Mouse (Mus musculus) heart, adult 2 months (tissue): ENCODE data around the gene Evpl. TPM values are rescaled to one million over a fixed set of nuclear protein-coding genes. Genes with fewer than 3 reads are reported as not detected.
A peak's percentile ranks its signal among the peaks of the same experiment; 100 is the strongest.

Experiments used
- DNase-seq, 2 experiments: peaks; one replicate each; pipeline ENCODE4 v3.0.0; 2021
- H3K27ac ChIP-seq: fragments of 200-600 bp; 2 replicates; pipeline ENCODE4 v1.8.1; 2022
- H3K27me3 ChIP-seq: fragments of 200-500 bp; 2 replicates; pipeline ENCODE4 v1.6.1; 2012; ENCODE audit warnings: mild to moderate bottlenecking, low read length, inconsistent platforms, mixed read lengths; ENCODE audit not compliant: control insufficient read depth, insufficient read depth
- H3K36me3 ChIP-seq: fragments of 200-500 bp; 2 replicates; pipeline ENCODE4 v1.6.1; 2012; ENCODE audit warnings: low read length, inconsistent platforms; ENCODE audit not compliant: control insufficient read depth, insufficient read depth
- H3K4me1 ChIP-seq: fragments of 200-500 bp; 2 replicates; pipeline ENCODE4 v1.6.1; 2011; ENCODE audit warnings: low read length; ENCODE audit not compliant: control insufficient read depth, insufficient read depth
- H3K4me3 ChIP-seq: fragments of 200-600 bp; 2 replicates; pipeline ENCODE4 v1.8.1; 2022
- H3K79me2 ChIP-seq: fragments of 200-500 bp; replicated peaks from 2 replicates; pipeline ENCODE4 v1.6.1; 2012; ENCODE audit warnings: mild to moderate bottlenecking, inconsistent platforms, low read length, moderate library complexity, mixed read lengths; ENCODE audit not compliant: control insufficient read depth, insufficient read depth
- H3K9ac ChIP-seq: fragments of 200-500 bp; 2 replicates; pipeline ENCODE4 v1.6.1; 2012; ENCODE audit warnings: low read depth, mild to moderate bottlenecking, control low read depth, inconsistent platforms, low read length, mixed read lengths
- CTCF ChIP-seq: fragments of 200-600 bp; IDR thresholded peaks from 2 replicates; pipeline ENCODE4 v1.8.1; 2022; ENCODE audit warnings: antibody characterized with exemption, mild to moderate bottlenecking, moderate library complexity
- EP300 ChIP-seq: fragments of 200-500 bp; IDR thresholded peaks from 2 replicates; pipeline ENCODE4 v1.6.1; 2011; ENCODE audit warnings: low read depth, low read length, control low read depth; ENCODE audit not compliant: insufficient read depth
- POLR2A ChIP-seq: fragments of 200-500 bp; IDR thresholded peaks from 2 replicates; pipeline ENCODE4 v1.6.1; 2011; ENCODE audit warnings: mild to moderate bottlenecking, low read depth, low read length, control low read depth; ENCODE audit not compliant: insufficient read depth
- WGBS: fragments of 180-500 bp; shearing (Covaris S2); methylation state at CpG from one replicate; pipeline ENCODE4 v1.1.7; 2018; 5-methylcytosine and 5-hydroxymethylcytosine counted together
- intact Hi-C: fragments of 180-260 bp; cut with DNase I; formaldehyde crosslinking; loops from one replicate; pipeline ENCODE4 v1.15.1; 2025
- long read RNA-seq: library from polyadenylated mRNA; stranded (forward); transcript quantifications from one replicate; pipeline ENCODE4 v2.0.0, GENCODE M21; 2021
- polyA plus RNA-seq: library from polyadenylated mRNA; depleted of rRNA; stranded (reverse); fragments of >200 nt; gene quantifications from 2 replicates; pipeline ENCODE4 v1.2.3, GENCODE M21; 2012; rRNA removed
- total RNA-seq, 2 experiments: library from RNA; stranded (reverse); gene quantifications; 2 replicates each; pipeline ENCODE4 v1.2.3; 2021

Evpl gene
- total RNA-seq, result under 1 TPM; 0.39 to 0.50 TPM
- 0.15 and 0.29 TPM in 2 replicates for polyA plus RNA-seq
- long read RNA-seq, result 0 reads

DNA sequence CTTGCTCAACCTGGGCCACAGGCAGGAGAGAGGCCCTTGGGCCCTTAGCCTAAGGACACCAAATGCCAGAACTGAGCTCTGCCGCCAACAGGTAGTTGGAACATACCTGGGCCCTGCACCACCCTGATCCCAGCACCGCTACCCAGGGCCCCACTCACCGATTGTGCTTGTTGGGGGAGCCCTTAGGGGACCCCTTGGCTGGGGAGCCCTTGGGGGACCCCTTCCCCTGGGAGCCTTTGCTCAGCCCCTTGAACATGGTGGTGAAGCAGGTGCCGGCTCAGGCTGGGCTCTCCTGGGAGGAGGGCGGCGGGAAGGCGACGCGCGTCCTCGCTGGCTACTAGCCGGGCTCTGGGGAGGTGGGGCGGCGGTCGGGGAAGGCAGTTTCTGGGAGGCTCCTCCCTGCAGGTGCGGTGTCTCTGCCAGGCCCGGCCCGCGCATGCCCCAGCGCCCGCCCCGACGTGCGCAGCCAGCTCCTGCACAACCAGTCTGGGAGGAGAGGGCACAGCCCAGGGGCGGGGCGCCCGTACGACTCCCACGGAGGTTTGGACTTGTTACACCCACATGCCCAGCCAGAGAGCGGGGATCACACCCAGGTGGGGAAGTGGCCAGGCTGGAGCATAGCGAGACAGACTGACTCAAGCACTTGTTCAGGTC is at the start of gene Evpl:
Gene Evpl, minus strand, starts transcription at position 336 of the 654 bp plus-strand sequence.
- H3K4me3 ChIP-seq, result no peak within 1 kb of the TSS
- 15% methylated on average over 31 of the region's 31 CpGs for WGBS
- no peak within 1 kb of the TSS for H3K27ac ChIP-seq
- peak; percentile 26 to 64 for DNase-seq
- no peak within 1 kb of the TSS for H3K9ac ChIP-seq
- no peaks in the 10 kb centered on the region for H3K4me1 ChIP-seq
- no peaks in the 10 kb centered on the region for H3K79me2 ChIP-seq
- TF ChIP-seq CTCF (no peak), POLR2A (no peak), EP300 (no peak)
- H3K36me3 ChIP-seq, result no peaks in the 10 kb centered on the region
- intact Hi-C loops, result no loop called here
- H3K27me3 ChIP-seq, result peaks cover 6% of the 10 kb centered on the region

DNA sequence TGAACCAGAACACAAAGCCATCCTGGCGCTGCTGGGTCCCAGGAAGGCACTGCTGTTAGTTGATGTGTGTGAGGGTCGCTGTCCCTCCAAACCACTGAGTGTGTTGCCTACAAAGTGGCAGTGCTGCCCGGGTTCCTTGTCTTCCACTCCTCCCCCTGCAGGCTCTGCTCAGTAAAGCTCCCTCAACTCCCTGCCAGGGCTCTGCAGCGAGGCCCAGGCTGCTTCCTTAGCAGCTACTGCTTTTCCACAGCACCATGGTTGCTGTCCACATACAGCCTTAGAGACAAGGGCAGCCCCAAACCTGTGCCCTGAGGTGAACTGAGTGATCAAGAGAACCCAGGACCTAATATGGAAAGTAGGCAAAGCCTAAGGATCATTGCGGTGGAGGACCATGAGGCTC is 49.5 kb upstream of the Evpl start:
- Histone ChIP-seq H3K36me3 (no peaks in the 10 kb centered on the region), H3K27ac (no peak overlapping the region), H3K4me3 (no peak overlapping the region), H3K79me2 (no peaks in the 10 kb centered on the region), H3K27me3 (peaks cover 7% of the 10 kb centered on the region), H3K4me1 (no peaks in the 10 kb centered on the region; the same call in 1 of the 2 replicates), H3K9ac (no peak overlapping the region)
- intact Hi-C loops, result no loop called here
- TF ChIP-seq EP300 (no peak), POLR2A (no peak), CTCF (no peak)
- DNase-seq, result no peak
- 78% methylated on average over 5 of the region's 5 CpGs for WGBS

DNA sequence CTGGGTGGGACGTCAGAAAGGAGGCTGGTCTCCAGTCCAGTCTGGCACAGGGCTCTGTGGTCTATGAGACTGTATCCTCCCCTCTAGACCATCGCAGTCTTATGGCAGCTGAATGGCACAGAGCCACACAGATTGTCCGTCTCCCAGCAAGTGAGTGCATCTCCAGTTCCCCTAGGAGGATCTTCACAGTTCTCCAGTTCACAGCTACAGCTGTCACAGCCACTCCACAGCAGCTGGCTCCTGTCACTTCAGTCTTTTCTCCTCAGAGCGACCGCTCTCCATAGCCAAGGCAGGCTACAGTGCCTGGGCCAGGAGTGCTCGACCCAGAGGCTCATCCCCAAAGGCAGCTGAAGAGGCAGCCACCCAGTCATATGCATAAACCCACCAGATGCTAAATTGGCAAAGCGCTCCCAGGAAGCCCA is 47.9 kb upstream of the Evpl start:
- peaks cover 13% of the 10 kb centered on the region for H3K27me3 ChIP-seq
- H3K79me2 ChIP-seq, result no peaks in the 10 kb centered on the region
- H3K4me3 ChIP-seq, result no peak overlapping the region
- H3K4me1 ChIP-seq, result no peaks in the 10 kb centered on the region; the same call in 1 of the 2 replicates
- intact Hi-C loops, result no loop called here
- H3K36me3 ChIP-seq, result no peaks in the 10 kb centered on the region
- 57% methylated on average over 7 of the region's 7 CpGs for WGBS
- no peak overlapping the region for H3K27ac ChIP-seq
- DNase-seq, result peak in 1 of 2 experiments; percentile 44
- no peak overlapping the region for H3K9ac ChIP-seq
- TF ChIP-seq POLR2A, result no peak
- TF ChIP-seq EP300, result no peak
- no peak for TF ChIP-seq CTCF

DNA sequence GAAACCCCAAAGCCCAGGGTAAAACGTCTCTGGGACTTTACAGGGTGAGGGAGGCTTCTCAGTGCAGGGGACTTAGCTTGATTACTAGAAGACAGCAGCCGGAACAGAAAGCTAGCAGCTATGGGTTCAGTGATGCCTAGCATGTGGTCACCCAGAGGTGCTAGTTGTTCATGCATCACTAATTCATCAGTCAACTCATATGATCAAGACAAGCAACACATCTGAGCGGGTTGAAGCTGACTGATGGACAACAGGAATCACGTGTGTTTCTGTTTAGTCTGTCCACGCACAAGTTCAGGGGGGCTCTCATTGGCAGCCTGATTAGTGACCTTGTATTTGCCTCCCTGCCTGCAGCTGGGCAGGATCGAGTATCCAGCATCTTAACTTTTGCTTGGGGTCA is 46.1 kb upstream of the Evpl start:
- Histone ChIP-seq H3K27me3 (peaks cover 13% of the 10 kb centered on the region), H3K9ac (no peak overlapping the region), H3K27ac (no peak overlapping the region), H3K4me1 (no peaks in the 10 kb centered on the region; the same call in 1 of the 2 replicates), H3K36me3 (no peaks in the 10 kb centered on the region), H3K79me2 (no peaks in the 10 kb centered on the region), H3K4me3 (no peak overlapping the region)
- intact Hi-C loops, result no loop called here
- no peak for DNase-seq
- no peak for TF ChIP-seq POLR2A
- TF ChIP-seq EP300, result no peak
- TF ChIP-seq CTCF, result no peak
- 57% methylated on average over 6 of the region's 6 CpGs for WGBS

DNA sequence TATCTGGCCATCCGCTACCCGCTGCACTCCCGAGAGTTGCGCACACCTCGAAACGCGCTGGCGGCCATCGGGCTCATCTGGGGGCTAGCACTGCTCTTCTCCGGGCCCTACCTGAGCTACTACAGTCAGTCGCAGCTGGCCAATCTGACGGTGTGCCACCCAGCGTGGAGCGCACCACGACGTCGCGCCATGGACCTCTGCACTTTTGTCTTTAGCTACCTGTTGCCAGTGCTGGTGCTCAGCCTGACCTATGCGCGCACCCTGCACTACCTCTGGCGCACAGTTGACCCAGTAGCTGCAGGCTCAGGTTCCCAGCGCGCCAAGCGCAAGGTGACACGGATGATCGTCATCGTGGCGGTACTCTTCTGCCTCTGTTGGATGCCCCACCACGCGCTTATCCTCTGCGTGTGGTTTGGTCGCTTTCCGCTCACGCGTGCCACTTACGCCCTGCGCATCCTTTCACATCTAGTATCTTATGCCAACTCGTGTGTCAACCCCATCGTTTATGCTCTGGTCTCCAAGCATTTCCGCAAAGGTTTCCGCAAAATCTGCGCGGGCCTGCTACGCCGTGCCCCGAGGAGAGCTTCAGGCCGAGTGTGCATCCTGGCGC is 45.1 kb upstream of the Evpl start:
- H3K9ac ChIP-seq, result no peak overlapping the region
- WGBS, result 11% methylated on average over 48 of the region's 48 CpGs
- H3K27me3 ChIP-seq, result peaks cover 13% of the 10 kb centered on the region
- H3K4me3 ChIP-seq, result no peak overlapping the region
- H3K79me2 ChIP-seq, result no peaks in the 10 kb centered on the region
- intact Hi-C loops, result no loop called here
- H3K36me3 ChIP-seq, result no peaks in the 10 kb centered on the region
- H3K4me1 ChIP-seq, result no peaks in the 10 kb centered on the region; the same call in 1 of the 2 replicates
- DNase-seq, result no peak
- no peak overlapping the region for H3K27ac ChIP-seq
- TF ChIP-seq CTCF (no peak), POLR2A (no peak), EP300 (no peak)

DNA sequence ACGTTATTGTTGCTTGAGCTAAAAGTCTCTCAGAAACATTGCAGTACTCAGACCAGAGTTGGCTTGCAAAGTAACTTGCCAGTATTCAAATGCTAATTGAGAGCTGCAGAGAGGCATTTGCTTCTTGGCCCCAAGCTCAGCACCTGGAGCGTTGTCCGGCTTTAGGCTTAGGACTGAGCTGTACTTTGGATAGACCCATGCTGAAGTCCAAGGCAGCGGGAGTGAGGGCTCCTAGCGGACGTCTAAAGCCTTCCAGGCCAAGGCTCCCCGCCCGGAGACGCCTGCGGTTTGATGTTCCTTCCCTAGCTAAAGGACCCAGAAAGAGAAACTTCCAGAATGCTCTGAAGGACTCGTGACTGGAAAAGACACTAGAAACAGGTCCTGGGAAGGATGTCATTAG is 44.2 kb upstream of the Evpl start:
- H3K4me3 ChIP-seq, result no peak overlapping the region
- no peak overlapping the region for H3K27ac ChIP-seq
- H3K27me3 ChIP-seq, result peaks cover 13% of the 10 kb centered on the region
- intact Hi-C loops, result no loop called here
- H3K4me1 ChIP-seq, result no peaks in the 10 kb centered on the region; the same call in 1 of the 2 replicates
- H3K79me2 ChIP-seq, result no peaks in the 10 kb centered on the region
- WGBS, result 2% methylated on average over 11 of the region's 11 CpGs
- no peak for DNase-seq
- no peaks in the 10 kb centered on the region for H3K36me3 ChIP-seq
- no peak overlapping the region for H3K9ac ChIP-seq
- TF ChIP-seq CTCF, result no peak
